ENCODE assay signal across 27 mouse cellular contexts in the genomic region with DNA sequence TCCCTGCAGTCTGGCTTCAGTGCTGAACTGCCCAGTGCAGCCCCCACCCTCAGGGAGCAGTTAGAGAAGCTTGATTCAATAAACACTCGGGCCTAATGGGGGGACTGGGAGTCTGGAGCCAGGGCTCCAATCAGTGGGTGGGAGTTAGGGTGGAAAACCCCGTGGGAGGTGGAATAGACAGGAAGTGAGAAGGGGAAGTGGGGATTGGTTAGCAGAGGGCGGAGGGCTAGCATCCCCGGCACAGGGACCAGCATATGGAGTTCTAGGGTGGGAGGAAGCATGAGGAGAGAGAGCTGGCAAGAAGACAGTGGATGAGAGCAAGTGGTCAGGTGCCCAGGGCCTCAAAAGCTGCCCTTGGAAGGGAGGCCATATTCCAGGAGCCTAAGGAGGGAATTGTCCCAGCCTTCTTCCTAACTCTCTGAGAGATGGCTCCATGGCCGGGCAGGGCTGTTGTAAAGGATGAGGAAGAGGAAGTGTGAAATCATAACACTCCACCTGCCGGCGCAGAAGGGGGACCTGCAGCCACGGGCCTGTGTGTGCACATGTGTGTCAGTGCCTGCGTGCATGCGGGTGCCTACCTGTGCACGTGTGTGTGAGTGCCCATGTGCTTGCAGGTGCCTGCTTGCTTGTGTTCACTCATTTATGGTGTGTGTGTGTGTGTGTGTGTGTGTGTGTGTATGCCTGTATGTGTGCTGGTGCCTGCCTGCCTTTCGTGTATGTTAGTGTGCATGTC. TPM values are rescaled to one million over a fixed set of nuclear protein-coding genes. Genes with fewer than 3 reads are reported as not detected.
DNase-seq lines count a peak whose midpoint lies in the region; ATAC-seq and TF ChIP-seq lines count a peak whose summit lies in the region.
"Had no signal": no experiment of that assay in that cellular context is flagged by ENCODE, and none has a peak within 500 bp of the region (broad histone marks: within the 10 kb centered on the region; RNA-seq: fewer than 3 reads in every experiment).

No protein-coding gene starts in this region.

- WGBS in liver, embryonic 14.5 days (ENCODE audit: insufficient replicate concordance) = 52% methylated on average over 12 of the region's 12 CpGs
- 67% methylated on average over 12 of the region's 12 CpGs for WGBS in liver, embryonic 11.5 days

- H3K9ac ChIP-seq in liver, embryonic 14.5 days (replicated peaks) = no peak overlapping the region
- no peak overlapping the region for H3K9ac ChIP-seq in liver, embryonic 11.5 days (ENCODE audit: low read depth, low read length)
- H3K9ac ChIP-seq: limb, embryonic 12.5 days; liver, embryonic 15.5 days; midbrain, embryonic 12.5 days; neural tube, embryonic 13.5 days had no signal

- no peaks in the 10 kb centered on the region for H3K27me3 ChIP-seq in liver, embryonic 14.5 days (ENCODE audit: control insufficient read depth, insufficient read depth, low read length)
- H3K27me3 ChIP-seq in liver, embryonic 11.5 days (replicated peaks; ENCODE audit: control insufficient read depth, insufficient read depth, low read length) = no peaks in the 10 kb centered on the region
- peaks cover 23% of the 10 kb centered on the region for H3K27me3 ChIP-seq in megakaryocyte, embryonic 14.5 days (replicated peaks)
- H3K27me3 ChIP-seq: limb, embryonic 12.5 days; liver, embryonic 15.5 days; midbrain, embryonic 12.5 days; neural tube, embryonic 13.5 days had no signal

- H3K4me1 ChIP-seq in liver, embryonic 14.5 days (replicated peaks; ENCODE audit: control insufficient read depth in 2 of 2, insufficient read depth in 2 of 2, low read length in 1 of 2) = peaks cover 20 to 34% of the 10 kb centered on the region in 2 experiments
- peaks cover 30% of the 10 kb centered on the region for H3K4me1 ChIP-seq in liver, embryonic 11.5 days (replicated peaks; ENCODE audit: control insufficient read depth, insufficient read depth, low read length)
- H3K4me1 ChIP-seq in megakaryocyte, embryonic 14.5 days = peaks cover 51% of the 10 kb centered on the region
- H3K4me1 ChIP-seq: midbrain, embryonic 12.5 days; neural tube, embryonic 13.5 days had no signal

- no peak overlapping the region for H3K4me3 ChIP-seq in liver, embryonic 14.5 days (ENCODE audit: insufficient read depth in 1 of 2, low read depth in 2 of 2, low read length in 2 of 2)
- H3K4me3 ChIP-seq in liver, embryonic 11.5 days (ENCODE audit: low read depth, low read length) = no peak overlapping the region
- H3K4me3 ChIP-seq in megakaryocyte, embryonic 14.5 days (replicated peaks) = peak overlapping the region; percentile 51
- H3K4me3 ChIP-seq: left cerebral cortex, adult 2 months; limb, embryonic 12.5 days; liver, embryonic 15.5 days; midbrain, embryonic 12.5 days; neural tube, embryonic 13.5 days had no signal

- TF ChIP-seq CTCF in liver, embryonic 14.5 days (IDR thresholded peaks at IDR 0.05; ENCODE audit: low read depth) = peak; percentile 47

- no peaks in the 10 kb centered on the region for H3K9me3 ChIP-seq in liver, embryonic 14.5 days (ENCODE audit: control insufficient read depth, low read length)
- H3K9me3 ChIP-seq in liver, embryonic 11.5 days (ENCODE audit: control insufficient read depth, low read length) = no peaks in the 10 kb centered on the region
- H3K9me3 ChIP-seq in megakaryocyte, embryonic 14.5 days = no peaks in the 10 kb centered on the region
- H3K9me3 ChIP-seq: limb, embryonic 12.5 days; liver, embryonic 15.5 days; midbrain, embryonic 12.5 days; neural tube, embryonic 13.5 days had no signal

- H3K36me3 ChIP-seq in liver, embryonic 14.5 days (replicated peaks; ENCODE audit: control insufficient read depth, insufficient read depth, low read depth) = no peaks in the 10 kb centered on the region
- no peaks in the 10 kb centered on the region for H3K36me3 ChIP-seq in liver, embryonic 11.5 days (ENCODE audit: control insufficient read depth, insufficient read depth, low read length)
- peaks cover 35% of the 10 kb centered on the region for H3K36me3 ChIP-seq in megakaryocyte, embryonic 14.5 days (replicated peaks; ENCODE audit: low read length)
- H3K36me3 ChIP-seq: limb, embryonic 12.5 days; liver, embryonic 15.5 days; midbrain, embryonic 12.5 days had no signal

- no peak for ATAC-seq in liver, embryonic 14.5 days (ENCODE audit: insufficient read depth)
- ATAC-seq in liver, embryonic 11.5 days (replicated peaks; ENCODE audit: low FRiP score) = no peak
- ATAC-seq: hindbrain, embryonic 16.5 days had no signal

- TF ChIP-seq EP300 in liver, embryonic 14.5 days (IDR thresholded peaks at IDR 0.05; ENCODE audit: low read depth) = no peak

- no peak overlapping the region for H3K27ac ChIP-seq in liver, embryonic 14.5 days
- H3K27ac ChIP-seq in liver, embryonic 11.5 days (ENCODE audit: low read depth, low read length) = no peak overlapping the region
- H3K27ac ChIP-seq: left cerebral cortex, adult 2 months; limb, embryonic 12.5 days; liver, embryonic 15.5 days; midbrain, embryonic 12.5 days; neural tube, embryonic 13.5 days had no signal

- peak; percentile 5 for DNase-seq in embryo, embryonic 11 days
- no peak for DNase-seq in embryo, embryonic 10.5 days (ENCODE audit: low spot score)
- DNase-seq in liver, embryonic 14.5 days (ENCODE audit: low read depth in 3 of 3, low spot score in 3 of 3) = no peak
- DNase-seq in liver, embryonic 11.5 days (ENCODE audit: low spot score) = no peak
- peak; percentile 12 for DNase-seq in MEL-GATA-1-ER (ENCODE audit: extremely low read depth, low read depth)
- no peak for DNase-seq in layer of hippocampus, adult 18-20 months (ENCODE audit: low spot score in 2 of 2)
- DNase-seq in cerebellum, adult 11 months = no peak
- DNase-seq: adrenal gland, postnatal 36 days; cerebellum, adult 9-11 months; heart, adult 18-20 months; heart, postnatal 36 days; kidney, adult 9 months; kidney, postnatal 36 days; layer of hippocampus, adult 9-11 months; spleen, adult 18-20 months; thymus, postnatal 4 days had no signal

- no peak overlapping the region for H3K4me2 ChIP-seq in liver, embryonic 14.5 days (ENCODE audit: low read depth)
- no peak overlapping the region for H3K4me2 ChIP-seq in liver, embryonic 11.5 days
- H3K4me2 ChIP-seq: limb, embryonic 12.5 days; liver, embryonic 15.5 days; midbrain, embryonic 12.5 days; neural tube, embryonic 13.5 days had no signal

RNA-seq across cellular contexts. Expression of a gene that starts 4.5 kb away (rescaled TPM):
- not detected in 2 replicates for polyA plus RNA-seq in liver, embryonic 14.5 days (2012; rRNA removed)
- polyA plus RNA-seq in liver, embryonic 14.5 days (2014; fragmentation: Nextera tagmentation; extraction: Ambion mirVana) = not detected in 2 replicates
- polyA plus RNA-seq in liver, embryonic 11.5 days (2014; fragmentation: Nextera tagmentation; extraction: Ambion mirVana) = not detected in 2 replicates
- 0.17 and 1.7 TPM in 2 replicates for polyA plus RNA-seq in megakaryocyte, embryonic 14.5 days (2012; ENCODE audit: insufficient read depth, low replicate concordance)
- total RNA-seq in layer of hippocampus, adult 18-20 months (2021) = not detected
- total RNA-seq: adrenal gland, postnatal 36 days; gastrocnemius, adult 8-10 months; heart, postnatal 36 days; left cerebral cortex, adult 2 months had no signal
- polyA plus RNA-seq: forebrain, embryonic 11.5 days; heart, embryonic 14.5 days; hindbrain, embryonic 16.5 days; limb, embryonic 12.5 days; liver, embryonic 15.5 days; midbrain, embryonic 12.5 days; neural tube, embryonic 13.5 days; stomach, embryonic 14.5 days had no signal

RNA-seq across cellular contexts. Expression of a gene that starts 34.5 kb away (rescaled TPM):
- polyA plus RNA-seq in liver, embryonic 14.5 days (2012; rRNA removed) = 3.3 and 5.5 TPM in 2 replicates
- 11.3 and 24.2 TPM in 2 replicates for polyA plus RNA-seq in liver, embryonic 14.5 days (2014; fragmentation: Nextera tagmentation; extraction: Ambion mirVana)
- 23.0 and 32.3 TPM in 2 replicates for polyA plus RNA-seq in liver, embryonic 11.5 days (2014; fragmentation: Nextera tagmentation; extraction: Ambion mirVana)
- 31.3 and 34.2 TPM in 2 replicates for polyA plus RNA-seq in megakaryocyte, embryonic 14.5 days (2012; ENCODE audit: insufficient read depth, low replicate concordance)
- 10 to 100 TPM; 17.2 to 17.3 TPM for total RNA-seq in layer of hippocampus, adult 18-20 months (2021)

RNA-seq across cellular contexts. Expression of a gene that starts 35.2 kb away (rescaled TPM):
- 51.3 and 53.7 TPM in 2 replicates for polyA plus RNA-seq in liver, embryonic 14.5 days (2012; rRNA removed)
- 129 and 144 TPM in 2 replicates for polyA plus RNA-seq in liver, embryonic 14.5 days (2014; fragmentation: Nextera tagmentation; extraction: Ambion mirVana)
- polyA plus RNA-seq in liver, embryonic 11.5 days (2014; fragmentation: Nextera tagmentation; extraction: Ambion mirVana) = 221 and 223 TPM in 2 replicates
- 147 and 205 TPM in 2 replicates for polyA plus RNA-seq in megakaryocyte, embryonic 14.5 days (2012; ENCODE audit: insufficient read depth, low replicate concordance)
- 100 to 1,000 TPM; 224 to 234 TPM for total RNA-seq in layer of hippocampus, adult 18-20 months (2021)

RNA-seq across cellular contexts. Expression of a gene that starts 39.9 kb away (rescaled TPM):
- polyA plus RNA-seq in liver, embryonic 14.5 days (2012; rRNA removed) = 4.3 and 7.6 TPM in 2 replicates
- polyA plus RNA-seq in liver, embryonic 14.5 days (2014; fragmentation: Nextera tagmentation; extraction: Ambion mirVana) = 11.1 TPM in 2 replicates
- polyA plus RNA-seq in liver, embryonic 11.5 days (2014; fragmentation: Nextera tagmentation; extraction: Ambion mirVana) = 40.7 and 41.1 TPM in 2 replicates
- polyA plus RNA-seq in megakaryocyte, embryonic 14.5 days (2012; ENCODE audit: insufficient read depth, low replicate concordance) = 9.1 and 10.7 TPM in 2 replicates
- total RNA-seq in layer of hippocampus, adult 18-20 months (2021) = 10 to 100 TPM; 35.7 to 37.7 TPM

RNA-seq across cellular contexts. Expression of a gene that starts 39.9 kb away (rescaled TPM):
- polyA plus RNA-seq in liver, embryonic 14.5 days (2012; rRNA removed) = 2.2 and 3.6 TPM in 2 replicates
- 7.8 and 8.2 TPM in 2 replicates for polyA plus RNA-seq in liver, embryonic 14.5 days (2014; fragmentation: Nextera tagmentation; extraction: Ambion mirVana)
- 14.8 and 16.0 TPM in 2 replicates for polyA plus RNA-seq in liver, embryonic 11.5 days (2014; fragmentation: Nextera tagmentation; extraction: Ambion mirVana)
- 5.7 and 19.6 TPM in 2 replicates for polyA plus RNA-seq in megakaryocyte, embryonic 14.5 days (2012; ENCODE audit: insufficient read depth, low replicate concordance)
- total RNA-seq in layer of hippocampus, adult 18-20 months (2021) = 10 to 100 TPM; 21.8 to 23.0 TPM

Comparison
In these comparisons a context has a peak if more than half of its experiments do, and no peak if none do; other contexts are left out.
1. DNase-seq: peak in embryo, embryonic 11 days (single experiment) and MEL-GATA-1-ER (single experiment); none in embryo, embryonic 10.5 days (single experiment), liver, embryonic 14.5 days (0 of 3), liver, embryonic 11.5 days (single experiment), layer of hippocampus, adult 18-20 months (0 of 2) and cerebellum, adult 11 months (single experiment).